Mouse (Mus musculus) 3T3-L1 (cell line): ENCODE results near the gene Fhod1.
A peak's percentile ranks its signal among the peaks of the same experiment; 100 is the strongest.

ENCODE experiments used
- DNase-seq: peaks from one replicate; pipeline ENCODE4 v3.0.0-alpha.2; 2015; ENCODE audit warnings: low read depth, low spot score

The Fhod1 gene

GRCm38 (mm10) chr8:105347428-105348221, at the start of gene Fhod1:
TSS of gene Fhod1 (minus strand) at chr8:105347953.
- DNase-seq, result peak; percentile 99

GRCm38 (mm10) chr8:105393915-105394314, 46.2 kb upstream of the Fhod1 start:
- DNase-seq, result no peak

GRCm38 (mm10) chr8:105393089-105393787, 45.5 kb upstream of the Fhod1 start:
- DNase-seq, result no peak

- DNase-seq, result no peak
Measured at GRCm38 (mm10) chr8:105389096-105389495, 41.3 kb upstream of the Fhod1 start.

- peak; percentile 97 for DNase-seq
Measured at GRCm38 (mm10) chr8:105387151-105387550, 39.4 kb upstream of the Fhod1 start.

GRCm38 (mm10) chr8:105384070-105384469, 36.3 kb upstream of the Fhod1 start:
- DNase-seq, result no peak

GRCm38 (mm10) chr8:105380308-105380707, 32.6 kb upstream of the Fhod1 start:
- no peak for DNase-seq

- no peak for DNase-seq
Measured at GRCm38 (mm10) chr8:105378673-105379072, 30.9 kb upstream of the Fhod1 start.

GRCm38 (mm10) chr8:105374513-105374966, 26.8 kb upstream of the Fhod1 start:
- DNase-seq, result no peak

GRCm38 (mm10) chr8:105373032-105373431, 25.3 kb upstream of the Fhod1 start, which contains the start of gene Plekhg4:
TSS of gene Plekhg4 (plus strand) at chr8:105373274.
- DNase-seq, result peak; percentile 89

GRCm38 (mm10) chr8:105372473-105372872, 24.7 kb upstream of the Fhod1 start:
- peak; percentile 87 for DNase-seq

- peak; percentile 63 for DNase-seq
Measured at GRCm38 (mm10) chr8:105367107-105367506, 19.4 kb upstream of the Fhod1 start.

- no peak for DNase-seq
Measured at GRCm38 (mm10) chr8:105361751-105362702, 14.3 kb upstream of the Fhod1 start.

GRCm38 (mm10) chr8:105359646-105360045, 11.9 kb upstream of the Fhod1 start:
- DNase-seq, result peak; percentile 82

- no peak for DNase-seq
Measured at GRCm38 (mm10) chr8:105359208-105359607, 11.5 kb upstream of the Fhod1 start.

GRCm38 (mm10) chr8:105356681-105357080, 8.9 kb upstream of the Fhod1 start:
- no peak for DNase-seq

- DNase-seq, result peak; percentile 89
Measured at GRCm38 (mm10) chr8:105355179-105356024, 7.6 kb upstream of the Fhod1 start.

GRCm38 (mm10) chr8:105354549-105354948, 6.8 kb upstream of the Fhod1 start:
- DNase-seq, result no peak

GRCm38 (mm10) chr8:105353583-105354135, 5.9 kb upstream of the Fhod1 start:
- no peak for DNase-seq

- peak; percentile 44 for DNase-seq
Measured at GRCm38 (mm10) chr8:105350186-105350585, 2.4 kb upstream of the Fhod1 start.
